Mouse (Mus musculus): ENCODE measurements around the gene Mast4. TPM values are rescaled to one million over a fixed set of nuclear protein-coding genes. Genes with fewer than 3 reads are reported as not detected.

The Mast4 gene
- polyA plus RNA-seq, 1 experiment from 2014 or later: 34.9 TPM

GRCm38 (mm10) chr13:102775506-102775905 is 558.8 kb downstream of the Mast4 start:
- no peak overlapping the region for H3K9ac ChIP-seq (replicated peaks)
- WGBS: 88% methylated on average over 6 of the region's 6 CpGs
- H3K4me1 ChIP-seq: 0 out of 2 replicates have a peak, but pooled peaks cover 2% of the 10 kb centered on the region
- H3K4me2 ChIP-seq (replicated peaks): no peak overlapping the region
- H3K9me3 ChIP-seq: no peaks in the 10 kb centered on the region
- peaks cover 11% of the 10 kb centered on the region; the same call in 1 of the 2 replicates for H3K36me3 ChIP-seq
- no peaks in the 10 kb centered on the region for H3K27me3 ChIP-seq
- no peak for ATAC-seq (ENCODE audit: low FRiP score, low read depth)
- no peak overlapping the region for H3K27ac ChIP-seq (replicated peaks)
- no peak overlapping the region for H3K4me3 ChIP-seq

GRCm38 (mm10) chr13:102774786-102775201 is 559.5 kb downstream of the Mast4 start:
- H3K9me3 ChIP-seq: no peaks in the 10 kb centered on the region
- no peak overlapping the region for H3K27ac ChIP-seq (replicated peaks)
- H3K9ac ChIP-seq (replicated peaks): no peak overlapping the region
- no peak overlapping the region for H3K4me2 ChIP-seq (replicated peaks)
- no peak for ATAC-seq (ENCODE audit: low FRiP score, low read depth)
- 0 out of 2 replicates have a peak, but pooled peaks cover 12% of the 10 kb centered on the region for H3K36me3 ChIP-seq
- H3K4me3 ChIP-seq: no peak overlapping the region
- no peaks in the 10 kb centered on the region for H3K27me3 ChIP-seq
- 68% methylated on average over 7 of the region's 7 CpGs for WGBS
- 0 out of 2 replicates have a peak, but pooled peaks cover 2% of the 10 kb centered on the region for H3K4me1 ChIP-seq

- no peak for ATAC-seq (ENCODE audit: low FRiP score, low read depth)
- H3K36me3 ChIP-seq: 0 out of 2 replicates have a peak, but pooled peaks cover 11% of the 10 kb centered on the region
- H3K4me3 ChIP-seq: no peak overlapping the region
- no peaks in the 10 kb centered on the region for H3K9me3 ChIP-seq
- 91% methylated on average over 9 of the region's 9 CpGs for WGBS
- no peaks in the 10 kb centered on the region for H3K27me3 ChIP-seq
- H3K4me2 ChIP-seq (replicated peaks): no peak overlapping the region
- H3K27ac ChIP-seq (replicated peaks): no peak overlapping the region
- H3K9ac ChIP-seq (replicated peaks): no peak overlapping the region
- peaks cover 9% of the 10 kb centered on the region; the same call in 1 of the 2 replicates for H3K4me1 ChIP-seq
These were observed 561.1 kb downstream of the Mast4 start for GRCm38 (mm10) chr13:102773169-102773568.

GRCm38 (mm10) chr13:102770194-102770593 is 564.1 kb downstream of the Mast4 start:
- Histone ChIP-seq H3K9me3 (no peaks in the 10 kb centered on the region), H3K4me1 (peaks cover 14% of the 10 kb centered on the region), H3K27me3 (no peaks in the 10 kb centered on the region), H3K36me3 (0 out of 2 replicates have a peak, but pooled peaks cover 4% of the 10 kb centered on the region), H3K4me2 (replicated peaks) (no peak overlapping the region), H3K4me3 (no peak overlapping the region), H3K27ac (replicated peaks) (no peak overlapping the region), H3K9ac (replicated peaks) (no peak overlapping the region)
- 90% methylated on average over 8 of the region's 8 CpGs for WGBS
- no peak for ATAC-seq (ENCODE audit: low FRiP score, low read depth)

- Histone ChIP-seq H3K9me3 (no peaks in the 10 kb centered on the region), H3K4me2 (replicated peaks) (no peak overlapping the region), H3K4me1 (peaks cover 12% of the 10 kb centered on the region), H3K4me3 (no peak overlapping the region), H3K27ac (replicated peaks) (no peak overlapping the region), H3K9ac (replicated peaks) (no peak overlapping the region), H3K36me3 (0 out of 2 replicates have a peak, but pooled peaks cover 4% of the 10 kb centered on the region), H3K27me3 (no peaks in the 10 kb centered on the region)
- no peak for ATAC-seq (ENCODE audit: low FRiP score, low read depth)
- 88% methylated on average over 11 of the region's 11 CpGs for WGBS
These were observed 565.8 kb downstream of the Mast4 start for GRCm38 (mm10) chr13:102768512-102768911.

GRCm38 (mm10) chr13:102767110-102767509 is 567.2 kb downstream of the Mast4 start:
- Histone ChIP-seq H3K36me3 (0 out of 2 replicates have a peak, but pooled peaks cover 4% of the 10 kb centered on the region), H3K27me3 (no peaks in the 10 kb centered on the region), H3K9me3 (no peaks in the 10 kb centered on the region), H3K27ac (replicated peaks) (no peak overlapping the region), H3K9ac (replicated peaks) (no peak overlapping the region), H3K4me2 (replicated peaks) (no peak overlapping the region), H3K4me1 (peaks cover 12% of the 10 kb centered on the region), H3K4me3 (no peak overlapping the region)
- ATAC-seq (ENCODE audit: low FRiP score, low read depth): no peak
- 89% methylated on average over 7 of the region's 7 CpGs for WGBS

- WGBS: 71% methylated on average over 11 of the region's 11 CpGs
- Histone ChIP-seq H3K4me3 (no peak overlapping the region), H3K27me3 (no peaks in the 10 kb centered on the region), H3K36me3 (peaks cover 9% of the 10 kb centered on the region), H3K9ac (replicated peaks) (no peak overlapping the region), H3K4me2 (replicated peaks) (no peak overlapping the region), H3K27ac (replicated peaks) (no peak overlapping the region), H3K4me1 (peaks cover 12% of the 10 kb centered on the region), H3K9me3 (no peaks in the 10 kb centered on the region)
- peak; percentile 61; the same call in 1 of the 2 replicates for ATAC-seq (ENCODE audit: low FRiP score, low read depth)
These were observed 569.1 kb downstream of the Mast4 start for GRCm38 (mm10) chr13:102765216-102765615.

GRCm38 (mm10) chr13:102764218-102764617 is 570.1 kb downstream of the Mast4 start:
- Histone ChIP-seq H3K4me2 (replicated peaks) (no peak overlapping the region), H3K4me3 (no peak overlapping the region), H3K9me3 (no peaks in the 10 kb centered on the region), H3K36me3 (peaks cover 11% of the 10 kb centered on the region), H3K27me3 (no peaks in the 10 kb centered on the region), H3K9ac (replicated peaks) (no peak overlapping the region), H3K4me1 (peaks cover 12% of the 10 kb centered on the region), H3K27ac (replicated peaks) (no peak overlapping the region)
- 84% methylated on average over 1 of the region's 1 CpGs for WGBS
- ATAC-seq (ENCODE audit: low FRiP score, low read depth): peak; percentile 59; the same call in 1 of the 2 replicates

- Histone ChIP-seq H3K4me1 (peaks cover 5% of the 10 kb centered on the region; the same call in 1 of the 2 replicates), H3K9ac (replicated peaks) (no peak overlapping the region), H3K27me3 (no peaks in the 10 kb centered on the region), H3K4me2 (replicated peaks) (no peak overlapping the region), H3K36me3 (peaks cover 30% of the 10 kb centered on the region), H3K9me3 (no peaks in the 10 kb centered on the region), H3K4me3 (no peak overlapping the region), H3K27ac (replicated peaks) (no peak overlapping the region)
- no peak for ATAC-seq (ENCODE audit: low FRiP score, low read depth)
- 86% methylated on average over 10 of the region's 10 CpGs for WGBS
These were observed 572.1 kb downstream of the Mast4 start for GRCm38 (mm10) chr13:102762203-102762602.

- Histone ChIP-seq H3K4me3 (no peak overlapping the region), H3K4me1 (peaks cover 5% of the 10 kb centered on the region; the same call in 1 of the 2 replicates), H3K36me3 (peaks cover 30% of the 10 kb centered on the region), H3K9me3 (no peaks in the 10 kb centered on the region), H3K27ac (replicated peaks) (no peak overlapping the region), H3K4me2 (replicated peaks) (no peak overlapping the region), H3K27me3 (no peaks in the 10 kb centered on the region), H3K9ac (replicated peaks) (no peak overlapping the region)
- ATAC-seq (ENCODE audit: low FRiP score, low read depth): no peak
- WGBS: 90% methylated on average over 9 of the region's 9 CpGs
These were observed 572.9 kb downstream of the Mast4 start for GRCm38 (mm10) chr13:102761410-102761809.

- Histone ChIP-seq H3K27ac (replicated peaks) (no peak overlapping the region), H3K4me3 (no peak overlapping the region), H3K9me3 (no peaks in the 10 kb centered on the region), H3K4me2 (replicated peaks) (no peak overlapping the region), H3K9ac (replicated peaks) (no peak overlapping the region), H3K36me3 (peaks cover 43% of the 10 kb centered on the region), H3K27me3 (no peaks in the 10 kb centered on the region), H3K4me1 (0 out of 2 replicates have a peak, but pooled peaks cover 3% of the 10 kb centered on the region)
- WGBS: 95% methylated on average over 6 of the region's 6 CpGs
- no peak for ATAC-seq (ENCODE audit: low FRiP score, low read depth)
These were observed 576.3 kb downstream of the Mast4 start for GRCm38 (mm10) chr13:102758021-102758420.

- no peaks in the 10 kb centered on the region for H3K27me3 ChIP-seq
- H3K9ac ChIP-seq (replicated peaks): no peak overlapping the region
- H3K4me3 ChIP-seq: no peak overlapping the region
- H3K4me1 ChIP-seq: 0 out of 2 replicates have a peak, but pooled peaks cover 3% of the 10 kb centered on the region
- no peak for ATAC-seq (ENCODE audit: low FRiP score, low read depth)
- H3K4me2 ChIP-seq (replicated peaks): no peak overlapping the region
- WGBS: 98% methylated on average over 8 of the region's 8 CpGs
- no peaks in the 10 kb centered on the region for H3K9me3 ChIP-seq
- no peak overlapping the region for H3K27ac ChIP-seq (replicated peaks)
- peaks cover 46% of the 10 kb centered on the region for H3K36me3 ChIP-seq
These were observed 578.2 kb downstream of the Mast4 start for GRCm38 (mm10) chr13:102756071-102756470.

GRCm38 (mm10) chr13:102755124-102755523 is 579.2 kb downstream of the Mast4 start:
- H3K4me1 ChIP-seq: 0 out of 2 replicates have a peak, but pooled peaks cover 3% of the 10 kb centered on the region
- no peaks in the 10 kb centered on the region for H3K9me3 ChIP-seq
- no peak overlapping the region for H3K27ac ChIP-seq (replicated peaks)
- WGBS: 92% methylated on average over 8 of the region's 8 CpGs
- H3K9ac ChIP-seq (replicated peaks): no peak overlapping the region
- ATAC-seq (ENCODE audit: low FRiP score, low read depth): no peak
- H3K4me2 ChIP-seq (replicated peaks): no peak overlapping the region
- peaks cover 48% of the 10 kb centered on the region for H3K36me3 ChIP-seq
- H3K4me3 ChIP-seq: no peak overlapping the region
- no peaks in the 10 kb centered on the region for H3K27me3 ChIP-seq

All from midbrain, embryonic 12.5 days (tissue).